Mouse (Mus musculus) MEL (cell line): ENCODE data around the gene Lct. TPM values are rescaled to one million over a fixed set of nuclear protein-coding genes. Genes with fewer than 3 reads are reported as not detected.
A peak's percentile ranks its signal among the peaks of the same experiment; 100 is the strongest.

Experiments
- DNase-seq: peaks from one replicate; pipeline ENCODE4 v3.0.0; 2011; ENCODE audit warnings: low read depth, low spot score
- H3K27ac ChIP-seq: 2 replicates; pipeline ENCODE4 v1.5.1; 2012; ENCODE audit warnings: low read depth, mild to moderate bottlenecking, control low read depth, low read length, moderate library complexity; ENCODE audit not compliant: control insufficient read depth
- H3K27me3 ChIP-seq, 2 experiments: fragments of 150-350 bp in 1 of 2; sonication (generic) in 1 of 2; 2 replicates each; pipeline ENCODE4 v1.6.1; 2012; ENCODE audit warnings: low read length in 2 of 2, mild to moderate bottlenecking in 2 of 2, improper control_type of control experiment in 1 of 2, moderate library complexity in 1 of 2; ENCODE audit not compliant: insufficient read depth in 2 of 2, control insufficient read depth in 1 of 2
- H3K36me3 ChIP-seq, 2 experiments: 2 replicates each; pipeline ENCODE4 v1.6.1; 2012 to 2014; ENCODE audit warnings: low read length in 2 of 2, improper control_type of control experiment in 1 of 2, inconsistent platforms in 1 of 2, mild to moderate bottlenecking in 1 of 2; ENCODE audit not compliant: insufficient read depth in 2 of 2, control insufficient read depth in 1 of 2
- H3K4me1 ChIP-seq, 2 experiments: fragments of 150-350 bp in 1 of 2; sonication (generic) in 1 of 2; 2 replicates each; pipeline ENCODE4 v1.6.1; 2012; ENCODE audit warnings: low read length in 2 of 2, improper control_type of control experiment in 1 of 2, mild to moderate bottlenecking in 1 of 2; ENCODE audit not compliant: insufficient read depth in 2 of 2, control insufficient read depth in 1 of 2
- H3K4me3 ChIP-seq, 2 experiments: fragments of 150-350 bp in 1 of 2; sonication (generic) in 1 of 2; 2 replicates each; pipeline ENCODE4 v1.5.1; 2012; ENCODE audit warnings: low read depth in 2 of 2, low read length in 2 of 2, mild to moderate bottlenecking in 2 of 2, moderate library complexity in 2 of 2, control low read depth in 1 of 2, improper control_type of control experiment in 1 of 2; ENCODE audit not compliant: control insufficient read depth in 1 of 2, insufficient read depth in 1 of 2
- H3K79me2 ChIP-seq: 2 replicates; pipeline ENCODE4 v1.6.1; 2012; ENCODE audit warnings: mild to moderate bottlenecking, low read length, moderate library complexity; ENCODE audit not compliant: control insufficient read depth, poor library complexity, insufficient read depth
- H3K9ac ChIP-seq: 2 replicates; pipeline ENCODE4 v1.6.1; 2012; ENCODE audit warnings: low read depth, mild to moderate bottlenecking, control low read depth, low read length, moderate library complexity; ENCODE audit not compliant: control insufficient read depth, poor library complexity, severe bottlenecking
- H3K9me3 ChIP-seq: fragments of 150-350 bp; sonication (generic); replicated peaks from 2 replicates; pipeline ENCODE4 v1.6.1; 2012; ENCODE audit warnings: mild to moderate bottlenecking, low read length, improper control_type of control experiment, moderate library complexity; ENCODE audit not compliant: insufficient read depth
- BHLHE40 ChIP-seq: IDR thresholded peaks from 2 replicates; pipeline ENCODE4 v1.6.1; 2012; ENCODE audit warnings: low read depth, mild to moderate bottlenecking, inconsistent platforms, low read length, improper control_type of control experiment, borderline replicate concordance
- CHD2 ChIP-seq: IDR thresholded peaks from 2 replicates; pipeline ENCODE4 v1.6.1; 2011; ENCODE audit warnings: low read length, improper control_type of control experiment
- CTCF ChIP-seq, 3 experiments: IDR thresholded peaks in 2 of 3; conservative IDR thresholded peaks in 1 of 3; 2 replicates each; pipeline ENCODE4 v1.5.1; 2011 to 2012; ENCODE audit warnings: low read length in 3 of 3, low read depth in 2 of 3, mild to moderate bottlenecking in 2 of 3, improper control_type of control experiment in 1 of 3, inconsistent platforms in 1 of 3, mixed read lengths in 1 of 3, moderate library complexity in 1 of 3; ENCODE audit not compliant: control insufficient read depth in 1 of 3, insufficient read depth in 1 of 3, poor library complexity in 1 of 3, severe bottlenecking in 1 of 3
- EP300 ChIP-seq, 2 experiments: IDR thresholded peaks; 2 replicates each; pipeline ENCODE4 v1.6.1; 2011; ENCODE audit warnings: improper control_type of control experiment in 2 of 2, low read length in 2 of 2, low read depth in 1 of 2, mild to moderate bottlenecking in 1 of 2
- ETS1 ChIP-seq: IDR thresholded peaks from 2 replicates; pipeline ENCODE4 v1.6.1; 2012; ENCODE audit warnings: low read depth, mild to moderate bottlenecking, inconsistent platforms, low read length, improper control_type of control experiment, moderate library complexity
- GATA1 ChIP-seq: IDR thresholded peaks from 2 replicates; pipeline ENCODE4 v1.6.1; 2011; ENCODE audit warnings: low read depth, low read length, improper control_type of control experiment
- MAFK ChIP-seq: IDR thresholded peaks from 2 replicates; pipeline ENCODE4 v1.6.1; 2011; ENCODE audit warnings: low read depth, mild to moderate bottlenecking, low read length, improper control_type of control experiment, borderline replicate concordance
- MXI1 ChIP-seq: IDR thresholded peaks from 2 replicates; pipeline ENCODE4 v1.6.1; 2011; ENCODE audit warnings: mild to moderate bottlenecking, low read depth, low read length, improper control_type of control experiment
- MYB ChIP-seq: IDR thresholded peaks from 2 replicates; pipeline ENCODE4 v1.6.1; 2011; ENCODE audit warnings: mild to moderate bottlenecking, low read depth, low read length, improper control_type of control experiment
- POLR2AphosphoS5 ChIP-seq: IDR thresholded peaks from 2 replicates; pipeline ENCODE4 v1.6.1; 2012; ENCODE audit warnings: low read depth, borderline replicate concordance, mild to moderate bottlenecking, inconsistent platforms, low read length, moderate library complexity, mixed read lengths
- RAD21 ChIP-seq: IDR thresholded peaks from 2 replicates; pipeline ENCODE4 v1.6.1; 2011; ENCODE audit warnings: mild to moderate bottlenecking, low read depth, low read length, improper control_type of control experiment
- RCOR1 ChIP-seq: IDR thresholded peaks from 2 replicates; pipeline ENCODE4 v1.6.1; 2012; ENCODE audit warnings: low read depth, mild to moderate bottlenecking, inconsistent platforms, low read length, improper control_type of control experiment
- SMC3 ChIP-seq: IDR thresholded peaks from 2 replicates; pipeline ENCODE4 v1.6.1; 2011; ENCODE audit warnings: low read depth, low read length, improper control_type of control experiment
- TAL1 ChIP-seq: IDR thresholded peaks from 2 replicates; pipeline ENCODE4 v1.6.1; 2012; ENCODE audit warnings: mild to moderate bottlenecking, inconsistent platforms, low read length, moderate library complexity, mixed read lengths
- TBP ChIP-seq: IDR thresholded peaks from 2 replicates; pipeline ENCODE4 v1.8.0; 2011; ENCODE audit warnings: low read depth, low read length, improper control_type of control experiment
- TCF12 ChIP-seq: IDR thresholded peaks from 2 replicates; pipeline ENCODE4 v1.6.1; 2014; ENCODE audit warnings: low read depth, mild to moderate bottlenecking, inconsistent platforms, low read length, improper control_type of control experiment, moderate library complexity
- ZC3H11A ChIP-seq: IDR thresholded peaks from 2 replicates; pipeline ENCODE4 v1.6.1; 2012; ENCODE audit warnings: low read depth, mild to moderate bottlenecking, inconsistent platforms, low read length, improper control_type of control experiment
- polyA plus RNA-seq, 2 experiments: library from polyadenylated mRNA; stranded (reverse) in 1 of 2; unstranded in 1 of 2; fragments of >175 nt in 1 of 2; fragments of >200 nt in 1 of 2; gene quantifications; 2 replicates each; pipeline versions ENCODE4 v1.2.1 to v1.2.4; 2012; ENCODE audit warnings: low replicate concordance in 2 of 2, low read depth in 1 of 2; ENCODE audit not compliant: insufficient read length in 2 of 2, insufficient read depth in 1 of 2, missing spikeins in 1 of 2
- total RNA-seq: library from RNA; depleted of rRNA; stranded (reverse); fragments of 300-350 nt; gene quantifications from 2 replicates; pipeline ENCODE4 v1.2.3, GENCODE M21; 2012

The Lct gene
- total and polyA plus RNA-seq, 3 experiments = under 0.01 to 0.06 TPM; not detected in 1

- Histone ChIP-seq H3K27me3 (no peaks in the 10 kb centered on the region), H3K4me1 (peaks cover 5 to 17% of the 10 kb centered on the region in 2 experiments), H3K4me3 (no peak overlapping the region), H3K36me3 (peaks cover 0 to 13% of the 10 kb centered on the region in 2 experiments; a peak in 3 of 4 replicates), H3K9me3 (no peaks in the 10 kb centered on the region), H3K9ac (no peak overlapping the region), H3K27ac (peak overlapping the region; percentile 32), H3K79me2 (no peaks in the 10 kb centered on the region)
- DNase-seq = no peak
- TF ChIP-seq CHD2 (no peak), TBP (no peak), ZC3H11A (no peak), MXI1 (peak; percentile 64; the same call in 1 of the 2 replicates), TAL1 (peak; percentile 43), MYB (no peak), EP300 (IDR thresholded peaks at IDR 0.05; ENCODE audit: low read depth in 1 of 2, low read length in 2 of 2) (peak; percentile 72 to 79), ETS1 (peak; percentile 53), POLR2AphosphoS5 (no peak), BHLHE40 (peak; percentile 83; the same call in 1 of the 2 replicates), TCF12 (peak; percentile 86), MAFK (no peak), GATA1 (peak; percentile 76), SMC3 (peak; percentile 7; the same call in 1 of the 2 replicates), RAD21 (no peak), RCOR1 (peak; percentile 60; the same call in 1 of the 2 replicates)
Measured at GRCm38 (mm10) chr1:128327165-128327564, 953 bp downstream of the Lct start.

- TF ChIP-seq SMC3 = 0 out of 2 replicates have a peak, but pooled peaks have one; percentile 13
- TF ChIP-seq RCOR1 = no peak
- peak; percentile 11; the same call in 1 of the 2 replicates for TF ChIP-seq RAD21
- peak in 1 of 3 experiments; percentile 6; a peak in 1 of 6 replicates for TF ChIP-seq CTCF (IDR thresholded peaks at IDR 0.05 in 2 of 3, conservative IDR thresholded peaks at IDR 0.05 in 1 of 3; ENCODE audit: control insufficient read depth in 1 of 3, insufficient read depth in 1 of 3, low read depth in 2 of 3, low read length in 3 of 3, poor library complexity in 1 of 3, severe bottlenecking in 1 of 3)
- H3K79me2 ChIP-seq = no peaks in the 10 kb centered on the region
- H3K36me3 ChIP-seq = peaks cover 0 to 8% of the 10 kb centered on the region in 2 experiments; a peak in 2 of 4 replicates
- no peak overlapping the region for H3K27ac ChIP-seq
- H3K4me1 ChIP-seq = peaks cover 5 to 15% of the 10 kb centered on the region in 2 experiments
- no peaks in the 10 kb centered on the region for H3K27me3 ChIP-seq
- H3K9ac ChIP-seq = no peak overlapping the region
- no peak for DNase-seq
- no peak overlapping the region for H3K4me3 ChIP-seq
- H3K9me3 ChIP-seq = no peaks in the 10 kb centered on the region
Measured at GRCm38 (mm10) chr1:128324776-128325175, 3.3 kb downstream of the Lct start.
